Mouse (Mus musculus) kidney, adult 11 months (tissue): ENCODE measurements around the gene Vcan.

Source experiments
- DNase-seq: peaks from one replicate; pipeline ENCODE4 v3.0.0; 2022

Vcan gene

GRCm38 (mm10) chr13:89720497-89720896, 21.8 kb downstream of the Vcan start:
- DNase-seq, result no peak

- no peak for DNase-seq
Measured at GRCm38 (mm10) chr13:89709497-89710201, 32.7 kb downstream of the Vcan start.

GRCm38 (mm10) chr13:89708151-89708927, 34.0 kb downstream of the Vcan start:
- no peak for DNase-seq

GRCm38 (mm10) chr13:89702395-89702794, 39.9 kb downstream of the Vcan start:
- DNase-seq, result no peak

GRCm38 (mm10) chr13:89699998-89700555, 42.2 kb downstream of the Vcan start:
- no peak for DNase-seq

GRCm38 (mm10) chr13:89692597-89692996, 49.7 kb downstream of the Vcan start:
- DNase-seq, result no peak

GRCm38 (mm10) chr13:89683490-89683889, 58.8 kb downstream of the Vcan start:
- DNase-seq, result no peak

GRCm38 (mm10) chr13:89682254-89682653, 60.1 kb downstream of the Vcan start:
- no peak for DNase-seq

GRCm38 (mm10) chr13:89679756-89680155, 62.6 kb downstream of the Vcan start:
- DNase-seq, result no peak

GRCm38 (mm10) chr13:89670505-89670904, 71.8 kb downstream of the Vcan start:
- DNase-seq, result no peak

- no peak for DNase-seq
Measured at GRCm38 (mm10) chr13:89668981-89669880, 73.1 kb downstream of the Vcan start.

- DNase-seq, result no peak
Measured at GRCm38 (mm10) chr13:89668069-89668468, 74.2 kb downstream of the Vcan start.

- no peak for DNase-seq
Measured at GRCm38 (mm10) chr13:89661688-89662087, 80.6 kb downstream of the Vcan start.

- no peak for DNase-seq
Measured at GRCm38 (mm10) chr13:89657046-89657445, 85.3 kb downstream of the Vcan start.

- DNase-seq, result no peak
Measured at GRCm38 (mm10) chr13:89653279-89653678, 89.0 kb downstream of the Vcan start.

- no peak for DNase-seq
Measured at GRCm38 (mm10) chr13:89652773-89653172, 89.5 kb downstream of the Vcan start.

- no peak for DNase-seq
Measured at GRCm38 (mm10) chr13:89645589-89645988, 96.7 kb downstream of the Vcan start.

- DNase-seq, result no peak
Measured at GRCm38 (mm10) chr13:89637012-89637411, 105.3 kb downstream of the Vcan start.

GRCm38 (mm10) chr13:89634137-89634683, 108.1 kb downstream of the Vcan start:
- DNase-seq, result no peak

- DNase-seq, result no peak
Measured at GRCm38 (mm10) chr13:89619064-89619463, 123.2 kb downstream of the Vcan start.

- no peak for DNase-seq
Measured at GRCm38 (mm10) chr13:89607399-89607798, 134.9 kb downstream of the Vcan start.
